Mouse (Mus musculus): ENCODE data around the gene Ift122. TPM values are rescaled to one million over a fixed set of nuclear protein-coding genes. Genes with fewer than 3 reads are reported as not detected.
"Not testable (repeated sequence)": the region's sequence is repeated elsewhere in the genome, so short reads cannot be mapped to it uniquely, and the experiment has no call there.

The Ift122 gene
- polyA plus RNA-seq, 1 experiment from 2014 or later = 2.7 TPM

DNA sequence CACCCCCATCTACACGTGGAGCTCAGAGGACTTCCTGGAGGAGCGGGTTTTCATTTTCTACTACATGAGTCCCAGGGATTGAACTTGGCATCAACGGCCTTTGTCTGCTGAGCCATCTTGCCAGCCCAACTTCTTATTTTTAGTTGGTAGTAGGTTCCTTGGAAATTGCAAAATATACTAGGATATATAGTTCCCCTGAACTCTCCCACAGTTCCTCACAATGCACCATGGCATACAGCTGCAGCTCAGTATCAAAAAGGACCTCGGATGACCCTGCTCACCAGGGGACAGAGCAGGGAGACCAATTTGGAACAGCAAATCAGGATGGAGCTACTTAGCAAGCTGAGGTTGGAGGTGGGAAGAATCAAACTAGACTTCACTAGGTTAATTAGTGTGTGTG is 38.2 kb upstream of the Ift122 start:
- ATAC-seq (ENCODE audit: low read depth) = no peak
- Histone ChIP-seq H3K4me3 (ENCODE audit: low read depth, low read length) (no peak overlapping the region), H3K4me1 (ENCODE audit: control insufficient read depth, low read depth, low read length) (peaks cover 12% of the 10 kb centered on the region)

DNA sequence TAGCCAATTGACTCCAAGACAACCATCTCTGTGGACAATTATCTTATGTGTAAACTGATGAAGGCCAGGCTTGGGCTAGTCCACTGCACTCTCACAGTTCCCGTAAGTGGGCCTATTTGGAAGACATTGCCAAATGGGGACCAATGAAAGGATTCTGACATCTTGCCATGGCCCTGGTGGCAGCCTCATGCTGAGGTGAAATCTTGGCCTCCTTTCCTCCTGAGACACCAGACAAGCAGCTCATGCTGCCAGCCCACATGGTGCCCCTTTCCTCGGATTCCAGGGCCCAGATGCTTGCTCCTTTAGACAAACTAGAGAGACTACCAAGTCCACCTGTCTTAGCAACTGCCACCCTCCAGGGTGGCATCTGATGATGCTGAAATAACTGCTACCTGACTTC is 35.1 kb upstream of the Ift122 start:
- Histone ChIP-seq H3K27me3 (ENCODE audit: control insufficient read depth, insufficient read depth, low read depth, low read length) (no peaks in the 10 kb centered on the region), H3K9ac (ENCODE audit: low read depth, low read length) (no peak overlapping the region), H3K4me2 (ENCODE audit: low read depth, low read length) (no peak overlapping the region), H3K27ac (ENCODE audit: low read length) (no peak overlapping the region), H3K4me3 (ENCODE audit: low read depth, low read length) (no peak overlapping the region), H3K4me1 (ENCODE audit: control insufficient read depth, low read depth, low read length) (peaks cover 27% of the 10 kb centered on the region), H3K36me3 (ENCODE audit: control insufficient read depth, insufficient read depth) (no peaks in the 10 kb centered on the region), H3K9me3 (replicated peaks; ENCODE audit: control insufficient read depth, low read length) (no peaks in the 10 kb centered on the region)
- 63% methylated on average over 2 of the region's 2 CpGs for WGBS (ENCODE audit: insufficient replicate concordance)
- ATAC-seq (ENCODE audit: low read depth) = no peak

More for the DNA sequence above, 38.2 kb upstream of the Ift122 start:
- no peaks in the 10 kb centered on the region for H3K27me3 ChIP-seq (ENCODE audit: control insufficient read depth, insufficient read depth, low read depth, low read length)
- H3K9ac ChIP-seq (ENCODE audit: low read depth, low read length) = no peak overlapping the region
- WGBS (ENCODE audit: insufficient replicate concordance) = 62% methylated on average over 4 of the region's 4 CpGs
- no peaks in the 10 kb centered on the region for H3K36me3 ChIP-seq (ENCODE audit: control insufficient read depth, insufficient read depth)
- no peaks in the 10 kb centered on the region for H3K9me3 ChIP-seq (replicated peaks; ENCODE audit: control insufficient read depth, low read length)
- no peak overlapping the region for H3K27ac ChIP-seq (ENCODE audit: low read length)
- H3K4me2 ChIP-seq (ENCODE audit: low read depth, low read length) = no peak overlapping the region

DNA sequence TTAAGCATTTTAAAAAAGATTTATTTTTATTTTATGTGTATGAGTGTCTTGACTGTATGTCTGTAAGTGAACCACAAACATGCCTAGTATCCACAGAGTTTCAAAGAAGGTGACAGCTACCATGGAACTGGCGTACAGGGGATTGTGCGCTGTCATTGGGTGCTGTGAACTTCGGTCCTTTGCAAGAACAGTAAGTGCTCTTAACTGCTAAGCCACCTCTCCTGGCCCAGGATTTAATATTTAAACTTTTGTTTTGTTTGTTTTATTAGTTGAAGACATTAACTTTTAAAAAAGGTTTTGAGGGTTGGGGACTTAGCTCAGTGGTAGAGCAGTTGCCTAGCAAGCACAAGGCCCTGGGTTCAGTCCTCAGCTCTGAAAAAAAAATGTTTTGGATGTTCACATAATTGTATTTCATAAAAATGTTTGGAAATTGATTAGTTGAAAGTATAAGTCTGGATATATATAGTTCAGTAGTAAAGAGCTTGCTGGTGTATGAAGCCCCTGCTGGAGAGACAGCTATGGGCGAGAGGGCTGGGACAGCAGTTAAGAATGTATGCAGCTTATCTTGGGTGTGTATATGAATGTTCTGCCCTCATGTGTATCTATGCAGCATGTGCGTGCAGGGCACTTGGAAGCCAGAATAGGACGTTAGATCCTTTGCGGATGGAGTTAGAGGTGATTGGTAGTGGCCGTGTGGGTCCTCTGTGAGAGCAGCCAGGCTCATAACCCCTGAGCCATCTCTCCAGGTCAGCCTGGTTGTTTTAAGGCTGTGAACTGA is 31.9 kb upstream of the Ift122 start:
- 48% methylated on average over 8 of the region's 8 CpGs for WGBS (ENCODE audit: insufficient replicate concordance)
- H3K4me1 ChIP-seq (ENCODE audit: control insufficient read depth, low read depth, low read length) = peaks cover 28% of the 10 kb centered on the region
- no peaks in the 10 kb centered on the region for H3K9me3 ChIP-seq (replicated peaks; ENCODE audit: control insufficient read depth, low read length)
- no peak overlapping the region; the same call in 1 of the 2 replicates for H3K27ac ChIP-seq (ENCODE audit: low read length)
- no peaks in the 10 kb centered on the region for H3K36me3 ChIP-seq (ENCODE audit: control insufficient read depth, insufficient read depth)
- no peak overlapping the region for H3K4me2 ChIP-seq (ENCODE audit: low read depth, low read length)
- H3K27me3 ChIP-seq (ENCODE audit: control insufficient read depth, insufficient read depth, low read depth, low read length) = no peaks in the 10 kb centered on the region
- ATAC-seq (ENCODE audit: low read depth) = peak; percentile 70
- H3K4me3 ChIP-seq (ENCODE audit: low read depth, low read length) = no peak overlapping the region
- no peak overlapping the region for H3K9ac ChIP-seq (ENCODE audit: low read depth, low read length)

DNA sequence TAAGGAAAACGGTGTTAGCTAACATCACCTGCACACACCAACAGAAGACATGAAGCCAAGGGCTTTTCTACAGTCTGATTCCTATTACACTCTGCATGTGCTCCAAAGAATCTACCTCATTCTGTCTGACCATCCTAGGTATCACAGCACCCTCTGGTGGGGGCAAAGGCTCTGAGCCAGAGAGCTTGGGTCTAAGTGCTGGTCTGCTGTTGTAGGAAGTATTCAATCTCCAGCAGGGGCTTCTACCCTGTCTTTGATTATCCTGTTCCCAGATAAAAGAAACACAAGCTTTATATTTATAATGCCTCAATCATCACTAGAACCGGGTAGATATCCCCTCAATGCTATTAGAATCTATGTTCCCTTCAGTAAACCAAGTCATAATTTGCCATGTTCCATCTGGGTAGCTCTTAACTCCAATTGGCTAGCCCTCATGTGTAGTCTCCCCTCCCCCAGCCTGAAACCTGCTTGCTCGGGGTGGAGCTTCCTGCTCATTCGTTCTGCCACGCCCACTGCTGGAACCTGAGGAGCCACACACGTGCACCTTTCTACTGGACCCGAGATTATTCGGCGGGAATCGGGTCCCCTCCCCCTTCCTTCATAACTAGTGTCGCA is 29.3 kb upstream of the Ift122 start:
- peak; percentile 90 for ATAC-seq (ENCODE audit: low read depth)

DNA sequence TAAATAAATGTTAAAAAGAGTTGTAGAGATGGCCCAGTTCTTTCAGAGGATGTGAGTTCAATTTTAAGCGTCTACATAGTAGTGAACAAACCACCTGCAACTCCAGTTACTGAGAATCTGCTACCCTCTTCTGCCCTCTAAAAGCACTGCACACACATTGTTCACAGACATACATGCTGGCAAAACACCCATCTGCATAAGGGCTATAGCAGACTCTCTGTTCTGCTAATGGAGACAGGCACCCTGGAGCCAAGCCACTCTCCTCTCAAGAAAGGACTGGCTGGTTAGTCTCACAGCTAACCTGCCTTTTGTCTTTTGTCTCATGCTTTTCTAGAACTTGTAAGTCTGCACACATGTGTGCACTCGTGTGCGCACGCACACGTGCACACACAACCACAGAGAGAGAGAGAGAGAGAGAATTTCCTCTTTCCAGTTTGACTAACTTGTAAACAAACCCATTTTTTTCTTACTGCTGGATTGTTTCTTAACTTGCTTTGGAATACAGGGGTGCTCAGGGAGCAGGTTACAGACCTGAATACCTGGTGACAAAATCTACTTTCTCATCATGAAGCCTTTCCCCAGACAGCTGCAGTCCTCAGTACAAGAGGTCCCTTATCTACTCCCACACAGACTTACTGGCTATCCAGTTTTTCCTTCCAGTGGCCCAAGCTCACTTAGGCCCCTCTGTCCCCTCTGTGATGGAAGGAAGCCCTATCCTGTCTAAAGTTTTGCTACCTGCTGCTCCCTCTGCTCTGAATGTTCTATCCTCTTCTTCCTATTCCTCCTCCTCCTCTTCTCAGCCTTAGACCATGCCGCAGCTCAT is 22.3 kb upstream of the Ift122 start:
- WGBS (ENCODE audit: insufficient replicate concordance) = 65% methylated on average over 6 of the region's 6 CpGs
- Histone ChIP-seq H3K27me3 (ENCODE audit: control insufficient read depth, insufficient read depth, low read depth, low read length) (no peaks in the 10 kb centered on the region), H3K36me3 (ENCODE audit: control insufficient read depth, insufficient read depth) (no peaks in the 10 kb centered on the region; the same call in 1 of the 2 replicates), H3K4me1 (ENCODE audit: control insufficient read depth, low read depth, low read length) (peaks cover 9% of the 10 kb centered on the region), H3K9me3 (replicated peaks; ENCODE audit: control insufficient read depth, low read length) (no peaks in the 10 kb centered on the region), H3K4me2 (ENCODE audit: low read depth, low read length) (no peak overlapping the region), H3K27ac (ENCODE audit: low read length) (no peak overlapping the region), H3K4me3 (ENCODE audit: low read depth, low read length) (no peak overlapping the region), H3K9ac (ENCODE audit: low read depth, low read length) (no peak overlapping the region)
- peak; percentile 21; the same call in 1 of the 2 replicates for ATAC-seq (ENCODE audit: low read depth)

More for the DNA sequence above, 29.3 kb upstream of the Ift122 start:
- not testable (repeated sequence) for H3K36me3 ChIP-seq (ENCODE audit: control insufficient read depth, insufficient read depth); H3K9me3 ChIP-seq (replicated peaks; ENCODE audit: control insufficient read depth, low read length); H3K27me3 ChIP-seq (ENCODE audit: control insufficient read depth, insufficient read depth, low read depth, low read length); H3K9ac ChIP-seq (ENCODE audit: low read depth, low read length)
- Histone ChIP-seq H3K4me1 (ENCODE audit: control insufficient read depth, low read depth, low read length) (peaks cover 28% of the 10 kb centered on the region), H3K27ac (ENCODE audit: low read length) (peak overlapping the region; percentile 45), H3K4me3 (ENCODE audit: low read depth, low read length) (peak overlapping the region; percentile 40), H3K4me2 (ENCODE audit: low read depth, low read length) (peak overlapping the region; percentile 62)
- 0% methylated on average over 5 of the region's 11 CpGs for WGBS (ENCODE audit: insufficient replicate concordance)

DNA sequence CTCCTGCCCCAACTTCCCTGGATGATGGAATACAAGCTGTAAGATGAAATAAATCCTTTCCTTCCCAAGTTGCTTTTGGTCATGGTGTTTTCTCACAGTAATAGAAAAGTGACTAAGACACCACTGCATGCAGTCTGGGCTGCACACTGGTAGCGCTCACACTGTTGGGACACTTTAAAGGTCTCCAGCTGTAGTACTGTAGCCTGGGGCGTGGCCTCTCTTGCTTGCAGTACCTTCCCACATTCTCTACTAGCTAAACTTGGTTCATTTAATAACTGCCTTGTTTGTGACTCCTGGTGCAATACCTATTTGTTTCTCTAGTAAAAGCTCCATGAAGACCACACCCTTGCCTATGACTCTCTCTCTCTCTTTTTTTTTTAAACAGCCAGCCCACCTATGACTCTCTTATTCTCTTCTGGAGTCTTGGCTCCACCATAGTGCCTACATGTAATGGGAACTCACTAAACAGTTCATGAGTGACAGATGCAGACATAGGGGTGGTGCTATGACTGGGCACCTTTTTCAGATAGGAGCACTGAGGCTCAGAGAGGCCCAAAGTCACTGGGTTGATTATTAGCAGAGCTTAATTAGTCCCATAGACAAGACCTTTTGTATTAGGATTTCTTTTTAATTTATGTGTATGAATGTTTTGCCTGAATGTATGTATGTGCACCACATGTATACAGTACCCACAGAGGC is 21.0 kb upstream of the Ift122 start:
- H3K4me3 ChIP-seq (ENCODE audit: low read depth, low read length) = no peak overlapping the region
- 80% methylated on average over 2 of the region's 2 CpGs for WGBS (ENCODE audit: insufficient replicate concordance)
- H3K4me1 ChIP-seq (ENCODE audit: control insufficient read depth, low read depth, low read length) = peaks cover 9% of the 10 kb centered on the region
- no peak overlapping the region for H3K9ac ChIP-seq (ENCODE audit: low read depth, low read length)
- ATAC-seq (ENCODE audit: low read depth) = 0 out of 2 replicates have a peak, but pooled peaks have one; percentile 32
- H3K9me3 ChIP-seq (replicated peaks; ENCODE audit: control insufficient read depth, low read length) = no peaks in the 10 kb centered on the region
- no peak overlapping the region for H3K27ac ChIP-seq (ENCODE audit: low read length)
- H3K36me3 ChIP-seq (ENCODE audit: control insufficient read depth, insufficient read depth) = no peaks in the 10 kb centered on the region; the same call in 1 of the 2 replicates
- no peaks in the 10 kb centered on the region for H3K27me3 ChIP-seq (ENCODE audit: control insufficient read depth, insufficient read depth, low read depth, low read length)
- no peak overlapping the region for H3K4me2 ChIP-seq (ENCODE audit: low read depth, low read length)

DNA sequence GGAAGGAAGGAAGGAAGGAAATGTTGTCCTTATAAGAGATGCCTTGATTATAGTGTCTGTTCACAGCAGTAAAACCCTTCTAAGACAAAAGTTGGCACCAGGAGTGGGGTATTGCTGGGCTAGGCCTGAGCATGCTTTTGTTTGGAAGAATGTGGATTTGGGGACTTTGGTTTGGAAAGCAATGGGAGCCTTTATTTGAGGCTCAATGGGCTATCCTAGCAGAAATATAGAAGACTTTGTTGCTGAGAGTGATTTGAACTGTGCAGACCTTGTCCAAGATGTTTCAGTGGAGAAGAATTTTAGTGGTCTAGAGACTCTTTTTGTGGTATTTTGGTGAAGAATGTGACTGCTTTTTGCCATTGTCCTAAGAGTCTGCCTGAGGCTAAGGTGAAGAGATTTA is 19.4 kb upstream of the Ift122 start:
- H3K9ac ChIP-seq (ENCODE audit: low read depth, low read length) = no peak overlapping the region
- ATAC-seq (ENCODE audit: low read depth) = no peak
- H3K27me3 ChIP-seq (ENCODE audit: control insufficient read depth, insufficient read depth, low read depth, low read length) = no peaks in the 10 kb centered on the region
- no peaks in the 10 kb centered on the region for H3K9me3 ChIP-seq (replicated peaks; ENCODE audit: control insufficient read depth, low read length)
- peaks cover 20% of the 10 kb centered on the region for H3K4me1 ChIP-seq (ENCODE audit: control insufficient read depth, low read depth, low read length)
- no peak overlapping the region for H3K4me2 ChIP-seq (ENCODE audit: low read depth, low read length)
- H3K27ac ChIP-seq (ENCODE audit: low read length) = no peak overlapping the region
- no peaks in the 10 kb centered on the region; the same call in 1 of the 2 replicates for H3K36me3 ChIP-seq (ENCODE audit: control insufficient read depth, insufficient read depth)
- H3K4me3 ChIP-seq (ENCODE audit: low read depth, low read length) = no peak overlapping the region

DNA sequence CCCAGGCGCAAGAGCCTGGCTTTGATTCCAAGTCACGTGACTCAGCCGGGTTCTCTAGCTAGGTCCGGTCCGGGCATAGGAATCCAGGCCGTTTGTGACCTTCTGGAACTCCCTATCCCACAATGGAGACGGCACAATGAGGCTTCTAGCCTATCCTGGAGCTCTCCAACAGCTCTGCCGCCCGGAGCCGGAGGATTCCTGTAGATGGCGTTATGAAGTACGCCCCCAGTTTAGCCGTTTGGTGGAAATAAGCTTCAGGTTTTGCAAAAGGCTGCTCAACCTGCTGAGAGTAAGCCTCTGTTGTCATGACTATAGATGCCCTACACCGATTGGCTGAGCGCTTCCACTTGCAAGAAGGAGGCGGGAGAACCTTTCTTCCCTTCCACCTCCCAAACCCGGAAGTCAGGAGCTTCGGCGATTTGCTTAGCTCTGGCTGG is 15.1 kb upstream of the Ift122 start, which contains the start of gene Efcab12:
TSS of gene Efcab12 (minus strand) at position 252 of the 437 bp plus-strand sequence.
- 5% methylated on average over 19 of the region's 19 CpGs for WGBS (ENCODE audit: insufficient replicate concordance)
- H3K36me3 ChIP-seq (ENCODE audit: control insufficient read depth, insufficient read depth) = peaks cover 3% of the 10 kb centered on the region; the same call in 1 of the 2 replicates
- peak; percentile 88 for ATAC-seq (ENCODE audit: low read depth)
- no peaks in the 10 kb centered on the region for H3K27me3 ChIP-seq (ENCODE audit: control insufficient read depth, insufficient read depth, low read depth, low read length)
- H3K9ac ChIP-seq (ENCODE audit: low read depth, low read length) = 0 out of 2 replicates have a peak within 1 kb of the TSS, but pooled peaks have one; percentile 3
- no peak within 1 kb of the TSS for H3K27ac ChIP-seq (ENCODE audit: low read length)
- peak within 1 kb of the TSS; percentile 50 for H3K4me3 ChIP-seq (ENCODE audit: low read depth, low read length)
- peak within 1 kb of the TSS; percentile 78 for H3K4me2 ChIP-seq (ENCODE audit: low read depth, low read length)
- H3K4me1 ChIP-seq (ENCODE audit: control insufficient read depth, low read depth, low read length) = peaks cover 11% of the 10 kb centered on the region; the same call in 1 of the 2 replicates
- no peaks in the 10 kb centered on the region for H3K9me3 ChIP-seq (replicated peaks; ENCODE audit: control insufficient read depth, low read length)

All from liver, embryonic 16.5 days (tissue).